Mouse (Mus musculus) liver, adult 2 months (tissue): ENCODE measurements around the gene B9d1.

Experiments
- CTCF ChIP-seq: fragments of 200-500 bp; IDR thresholded peaks from 2 replicates; pipeline ENCODE4 v1.5.1; 2011; ENCODE audit warnings: low read depth, low read length, control low read depth
- POLR2A ChIP-seq: fragments of 200-500 bp; IDR thresholded peaks from 2 replicates; pipeline ENCODE4 v1.6.1; 2011; ENCODE audit warnings: low read length, control low read depth; ENCODE audit not compliant: insufficient read depth; ENCODE audit errors: extremely low read depth

DNA sequence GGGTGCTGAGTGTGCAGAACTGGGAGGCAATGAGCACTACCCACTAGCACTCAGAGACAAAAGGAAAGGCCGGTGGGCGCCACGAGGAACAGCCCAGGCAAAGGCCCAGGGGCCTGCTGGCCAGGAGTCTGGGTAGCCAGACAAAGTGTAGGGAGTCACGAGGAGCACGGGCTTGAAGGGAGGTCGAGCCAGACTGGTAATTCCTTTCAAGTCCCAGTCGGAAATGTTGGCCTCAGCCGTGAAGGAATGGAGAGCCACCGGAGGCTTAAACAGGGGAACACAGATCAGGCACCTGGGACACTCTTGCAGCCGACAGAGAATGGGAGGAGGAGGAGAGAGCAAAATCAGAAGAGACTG lies 20.7 kb upstream of the B9d1 start:
- TF ChIP-seq POLR2A, result no peak
- no peak for TF ChIP-seq CTCF
